Mouse (Mus musculus) left cerebral cortex, adult 18-20 months (tissue): ENCODE measurements around the gene Klf7. TPM values are rescaled to one million over a fixed set of nuclear protein-coding genes. Genes with fewer than 3 reads are reported as not detected.

Experiments
- DNase-seq, 2 experiments: peaks; one replicate each; pipeline ENCODE4 v3.0.0; 2021 to 2022; ENCODE audit warnings: low spot score in 2 of 2, mixed read lengths in 1 of 2
- total RNA-seq, 2 experiments: library from RNA; stranded (reverse); gene quantifications; 2 replicates each; pipeline ENCODE4 v1.2.3; 2021

Klf7 gene
- total RNA-seq, 2 experiments from 2014 or later = 36.9 to 38.5 TPM

DNA sequence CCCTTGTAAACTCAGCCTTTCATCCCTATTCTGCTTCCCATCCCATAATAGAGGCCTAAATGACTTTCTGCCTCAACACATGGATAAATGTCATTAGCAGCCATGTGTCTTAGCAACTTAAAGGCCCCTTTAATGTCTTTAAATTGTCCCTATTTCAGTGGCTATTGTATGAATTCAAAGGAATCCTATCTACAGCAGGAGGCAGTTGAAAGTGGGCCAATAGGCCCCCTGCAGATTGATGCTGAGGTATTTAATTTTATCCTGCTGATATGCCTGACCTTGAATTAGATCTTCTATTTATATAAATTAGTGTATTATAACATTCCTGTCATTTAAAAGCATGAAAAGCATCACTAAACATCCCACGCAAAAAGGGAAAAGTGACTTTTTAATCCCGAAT, 51.1 kb downstream of the Klf7 start:
- no peak for DNase-seq

- peak in 1 of 2 experiments; percentile 40 for DNase-seq
These were observed 55.5 kb downstream of the Klf7 start for GRCm38 (mm10) chr1:64066320-64067254.

- DNase-seq = no peak
These were observed 60.6 kb downstream of the Klf7 start for GRCm38 (mm10) chr1:64061488-64061887.

- no peak for DNase-seq
These were observed 61.2 kb downstream of the Klf7 start for GRCm38 (mm10) chr1:64060699-64061454.

DNA sequence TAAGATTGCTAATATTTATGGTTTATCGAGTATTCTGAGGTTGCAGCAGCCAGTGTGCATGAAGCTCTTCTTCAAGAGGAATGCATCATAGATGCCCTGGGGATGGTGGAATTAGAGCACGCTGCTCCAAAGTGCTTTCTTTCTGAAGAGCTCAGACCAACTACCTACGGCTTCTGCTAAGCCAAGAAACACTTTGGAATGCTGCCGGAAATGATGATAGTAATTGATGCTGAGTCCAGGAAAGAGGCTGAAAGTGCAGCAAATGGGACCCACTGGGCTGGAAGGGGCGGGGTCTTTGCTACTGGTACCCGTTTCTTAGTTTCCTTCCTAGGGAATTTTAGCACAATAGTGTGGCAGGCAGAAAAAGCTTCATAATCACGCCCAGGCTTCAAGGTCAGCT, 62.0 kb downstream of the Klf7 start:
- no peak for DNase-seq

GRCm38 (mm10) chr1:64056541-64056940, 65.5 kb downstream of the Klf7 start:
- no peak for DNase-seq

GRCm38 (mm10) chr1:64055978-64056377, 66.1 kb downstream of the Klf7 start:
- peak; percentile 65 to 77 for DNase-seq

DNA sequence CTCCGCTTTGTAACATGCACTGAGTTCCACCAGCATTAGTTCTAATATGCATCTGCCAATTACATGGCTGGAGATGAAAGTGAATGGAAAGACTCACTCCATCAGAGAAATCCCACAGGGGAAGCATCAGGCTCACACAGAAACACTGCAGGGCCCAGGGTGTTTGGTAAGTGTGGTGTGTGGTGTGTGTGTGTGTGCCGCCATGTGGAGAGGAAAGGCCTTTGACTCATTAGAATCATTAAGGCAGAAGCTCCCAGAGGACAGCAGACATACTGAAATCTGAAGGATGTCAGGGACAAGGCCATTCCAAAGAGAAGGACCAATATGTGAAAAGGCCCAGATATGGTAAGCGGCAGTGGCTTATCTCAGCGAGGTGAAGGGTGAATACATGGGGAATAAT, 66.9 kb downstream of the Klf7 start:
- no peak for DNase-seq

DNA sequence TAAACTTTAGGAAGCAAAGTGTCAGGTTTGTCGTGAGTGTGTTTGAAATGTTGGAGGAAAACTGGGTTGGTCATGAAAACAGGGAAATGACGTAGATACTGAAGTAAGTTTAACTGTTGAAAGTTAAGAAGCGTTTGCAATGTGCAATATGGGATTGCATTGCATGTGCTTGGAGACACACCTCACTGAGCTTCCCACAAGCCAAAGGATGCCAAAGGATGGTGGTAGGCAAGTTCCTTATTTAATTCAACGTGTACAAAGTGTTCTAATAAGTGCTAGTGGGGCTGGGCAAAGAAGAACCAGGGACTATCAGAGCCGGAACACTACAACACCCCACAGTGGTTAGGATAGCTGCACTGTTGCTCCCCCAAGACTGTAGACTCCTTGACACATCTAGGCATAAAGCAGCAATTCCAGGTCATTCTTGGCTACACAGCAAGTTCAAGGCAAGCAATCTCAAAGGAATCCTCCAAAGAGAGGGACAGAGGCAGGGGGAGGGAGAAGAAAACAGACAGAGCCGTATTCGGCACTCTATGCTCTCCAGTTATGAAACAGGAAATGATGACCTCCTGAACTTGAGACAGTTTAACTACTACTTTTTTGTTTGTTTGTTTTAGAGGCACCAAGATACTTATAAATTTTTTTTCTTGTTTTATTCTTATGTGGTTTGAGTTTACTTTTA, 69.9 kb downstream of the Klf7 start:
- no peak for DNase-seq

GRCm38 (mm10) chr1:64048567-64048966, 73.5 kb downstream of the Klf7 start:
- DNase-seq = no peak

DNA sequence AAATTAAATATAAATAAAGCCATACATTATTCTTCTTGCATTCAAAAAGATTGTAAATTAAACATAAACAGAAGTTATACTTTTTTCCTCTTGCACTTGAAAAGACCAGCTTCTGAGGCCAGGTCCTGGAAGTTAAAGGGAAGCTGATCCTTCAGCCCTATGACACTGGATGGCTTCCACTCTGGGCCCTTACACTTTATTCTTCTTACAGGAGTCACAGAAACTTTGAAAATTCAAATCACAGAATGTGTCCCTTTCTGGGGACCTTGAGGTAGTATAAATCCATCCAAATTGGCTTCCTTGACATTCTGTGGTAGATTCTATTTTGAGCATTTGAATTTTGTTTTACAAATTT, 75.3 kb downstream of the Klf7 start:
- DNase-seq = no peak

DNA sequence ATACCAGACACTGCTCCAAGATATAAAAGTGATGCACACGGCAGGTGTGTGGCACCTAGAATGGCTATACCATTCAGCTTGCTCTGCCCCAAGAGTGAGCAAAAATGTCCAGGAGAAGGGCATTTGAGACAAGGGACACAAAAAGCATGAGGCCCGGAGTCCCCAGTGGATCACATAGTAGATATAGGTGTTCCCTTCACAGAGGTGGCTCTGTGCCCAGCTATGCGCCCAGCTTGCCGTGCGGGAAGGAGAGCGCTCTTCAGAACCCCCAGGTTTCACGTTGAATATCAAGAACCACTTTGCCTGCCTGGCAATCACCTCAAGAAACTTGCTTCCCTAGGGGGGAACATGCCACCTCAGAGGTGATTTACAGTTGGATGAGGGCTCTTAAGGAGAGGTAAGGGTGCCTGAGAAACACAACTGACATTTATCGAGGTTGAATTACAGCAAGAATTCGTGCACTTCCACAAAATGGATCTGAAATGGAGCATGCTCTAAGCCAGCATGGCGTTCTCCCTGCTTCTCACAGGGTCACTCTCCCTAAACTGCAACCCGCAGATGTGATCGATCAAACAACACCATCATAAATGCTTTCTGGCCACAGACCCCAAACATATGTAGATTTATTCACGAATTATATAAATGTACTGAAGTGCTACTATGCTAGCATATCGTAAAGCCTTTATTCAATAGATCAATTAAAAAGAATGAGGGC, 75.8 kb downstream of the Klf7 start:
- DNase-seq = no peak

GRCm38 (mm10) chr1:64044577-64044976, 77.5 kb downstream of the Klf7 start:
- no peak for DNase-seq

DNA sequence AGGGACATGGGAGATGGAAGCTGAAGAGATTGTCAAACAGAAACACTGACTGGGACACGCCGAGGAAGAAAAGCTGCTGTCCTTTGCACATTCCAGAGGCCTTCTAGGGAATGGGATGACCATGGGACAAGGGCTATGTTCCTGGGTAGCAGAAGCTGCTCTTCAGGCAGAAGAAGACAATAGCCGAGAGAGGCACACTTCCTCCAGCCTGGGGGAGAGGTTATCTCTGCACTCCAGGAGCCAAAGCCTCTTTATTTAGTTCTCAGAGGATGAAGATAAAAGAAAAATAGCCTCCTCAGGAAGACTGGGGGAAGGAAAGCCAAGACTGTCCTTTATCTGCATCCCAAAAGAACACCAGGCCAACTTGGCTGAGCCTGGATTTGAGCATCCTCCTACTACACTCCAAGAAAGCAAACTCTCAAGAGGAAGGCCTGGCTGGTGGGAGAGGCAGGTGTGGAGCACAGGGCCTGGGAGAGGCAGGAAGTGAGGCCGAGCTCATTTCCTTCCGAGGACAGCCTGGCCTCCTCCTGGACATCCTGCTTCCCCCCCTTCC, 81.2 kb downstream of the Klf7 start:
- DNase-seq = no peak

GRCm38 (mm10) chr1:64040061-64040686, 81.9 kb downstream of the Klf7 start:
- no peak for DNase-seq

GRCm38 (mm10) chr1:64038343-64038742, 83.7 kb downstream of the Klf7 start:
- DNase-seq = no peak

- DNase-seq = no peak
These were observed 84.3 kb downstream of the Klf7 start for GRCm38 (mm10) chr1:64037800-64038199.

DNA sequence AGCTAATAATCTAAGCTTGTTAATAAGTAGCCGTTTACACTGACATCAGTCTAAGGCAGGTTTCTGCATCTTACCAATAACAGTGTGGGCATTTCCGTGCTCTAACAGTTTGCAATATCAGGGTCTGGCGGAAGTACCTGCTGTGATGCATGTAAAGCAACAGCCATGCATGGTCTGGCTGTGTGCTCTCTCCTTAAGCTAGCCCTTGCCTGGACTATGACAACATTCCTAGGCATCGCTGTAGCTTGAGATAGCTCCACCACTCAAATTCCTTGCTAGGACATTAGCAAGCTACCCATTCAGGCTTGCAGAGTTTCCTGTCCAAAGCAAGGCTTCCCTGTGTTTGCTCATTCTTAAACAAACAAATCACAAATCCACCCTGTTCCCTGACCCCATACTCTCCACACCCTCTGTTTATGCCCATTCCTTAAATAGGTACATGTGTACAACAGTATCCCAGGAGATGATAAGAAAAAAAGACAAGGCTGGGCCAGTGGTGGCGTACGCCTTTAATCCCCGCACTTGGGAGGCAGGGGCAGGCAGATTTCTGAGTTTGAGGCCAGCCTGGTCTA, 85.1 kb downstream of the Klf7 start:
- DNase-seq = no peak

DNA sequence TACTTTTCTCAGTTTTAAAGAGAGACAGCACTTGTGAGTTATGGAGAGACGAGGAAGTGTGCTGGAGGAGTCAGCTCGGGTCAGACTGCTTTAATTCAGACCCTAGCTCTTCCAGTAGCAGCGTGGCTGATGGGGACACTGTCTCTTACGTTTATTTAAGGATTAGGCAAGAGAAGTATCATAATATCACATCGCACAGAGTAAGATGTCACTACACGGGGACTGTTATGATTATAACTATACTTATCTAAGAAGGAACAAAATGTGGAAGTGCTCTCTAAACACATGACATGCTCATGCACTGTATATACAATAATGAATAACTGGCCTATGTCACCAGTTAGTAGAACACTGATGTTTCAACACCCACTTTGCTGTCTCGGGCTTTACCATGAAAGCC, 86.3 kb downstream of the Klf7 start:
- no peak for DNase-seq
